Mouse (Mus musculus) stomach, postnatal 0 days (tissue): ENCODE measurements around the gene Gm11084.

Source experiments
- CTCF ChIP-seq: IDR thresholded peaks from 2 replicates; pipeline ENCODE4 v1.5.1; 2016; ENCODE audit warnings: antibody characterized with exemption, low read depth, mild to moderate bottlenecking, moderate library complexity
- EP300 ChIP-seq: optimal IDR thresholded peaks from 2 replicates; pipeline ENCODE3; 2016; ENCODE audit warnings: antibody characterized with exemption

DNA sequence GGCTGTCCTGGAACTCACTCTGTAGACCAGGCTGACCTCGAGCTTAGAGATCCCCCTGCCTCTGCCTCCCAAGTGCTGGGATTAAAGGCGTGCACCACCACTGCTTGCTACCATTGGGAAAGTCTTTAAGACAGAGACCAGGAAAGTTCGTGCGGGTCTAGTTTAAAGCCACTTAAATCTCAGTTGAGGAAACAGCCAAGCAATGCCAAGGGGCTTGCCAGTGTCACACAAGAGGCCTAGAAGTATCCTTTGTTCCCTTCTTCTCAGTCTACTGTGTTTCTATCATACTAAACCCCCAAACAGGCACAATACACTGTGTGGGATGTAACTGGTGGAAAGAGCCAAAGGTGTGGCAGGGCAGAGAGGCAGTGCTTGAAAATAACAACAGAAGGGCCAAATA, 11.1 kb upstream of the Gm11084 start:
- TF ChIP-seq EP300 (no peak), CTCF (no peak)
